Mouse (Mus musculus): ENCODE results near the gene Sugp1. TPM values are rescaled to one million over a fixed set of nuclear protein-coding genes. Genes with fewer than 3 reads are reported as not detected.

Sugp1 gene
- polyA plus RNA-seq, 2 experiments, result 25.4 to 32.6 TPM

DNA sequence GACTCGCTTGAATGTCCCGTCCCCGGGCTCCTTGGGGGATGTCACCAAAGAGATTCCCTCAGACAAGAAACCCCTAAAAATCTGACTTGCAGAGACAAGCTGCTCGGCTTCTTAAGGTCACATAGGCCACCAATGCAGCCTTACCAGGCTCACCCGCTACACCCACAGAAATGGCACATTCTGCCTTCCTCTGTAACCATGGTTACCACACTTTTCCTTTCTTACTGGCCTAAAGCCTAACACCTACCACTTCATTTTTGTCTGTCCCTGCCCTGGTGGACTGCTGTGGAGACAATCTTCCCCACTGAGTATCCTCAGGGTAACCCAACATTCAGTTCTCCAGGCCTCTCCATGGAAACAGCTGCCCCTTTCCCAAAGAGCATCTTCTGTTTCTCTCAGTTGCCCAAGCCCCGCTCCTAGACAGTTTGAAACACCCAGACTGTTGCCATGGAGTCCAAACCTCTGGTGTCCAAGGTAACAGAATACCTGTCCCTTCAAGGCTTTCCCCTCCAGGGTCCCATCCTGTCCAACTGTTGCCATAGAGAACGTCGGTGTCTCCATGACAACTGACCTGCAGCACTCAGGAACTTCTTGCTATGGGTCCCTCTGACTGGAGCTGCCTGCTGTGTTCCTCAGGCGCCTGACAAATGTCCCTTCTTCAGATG is 46.8 kb downstream of the Sugp1 start:
- 61% methylated on average over 9 of the region's 9 CpGs for WGBS
- no peak for ATAC-seq (ENCODE audit: low FRiP score, low read depth)

DNA sequence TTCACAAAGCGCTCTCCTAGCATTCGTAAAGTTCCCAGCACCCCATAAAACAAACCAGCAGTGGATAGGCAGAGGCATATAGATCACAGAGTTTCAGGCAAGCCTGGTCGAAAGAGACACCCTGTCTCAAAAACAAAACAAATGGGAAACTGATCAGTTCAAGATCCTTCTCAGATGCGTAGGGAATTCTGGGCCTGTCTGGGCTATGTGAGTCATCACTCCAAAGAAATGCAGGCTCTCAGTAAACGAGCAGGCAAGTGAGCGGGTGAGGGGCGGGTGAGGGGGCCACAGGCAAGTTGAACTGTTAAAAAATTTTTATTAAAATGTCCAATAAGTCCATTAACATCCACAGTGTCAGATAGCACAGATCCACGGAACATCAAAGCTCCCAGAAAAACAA is 50.2 kb downstream of the Sugp1 start:
- no peak for TF ChIP-seq POLR2A (IDR thresholded peaks at IDR 0.05; ENCODE audit: borderline replicate concordance, extremely low read depth, insufficient read depth, insufficient read length)
- Histone ChIP-seq H3K9me3 (ENCODE audit: control insufficient read depth, low read length) (no peaks in the 10 kb centered on the region), H3K36me3 (ENCODE audit: control insufficient read depth, insufficient read depth, low read length) (no peaks in the 10 kb centered on the region), H3K27ac (replicated peaks; ENCODE audit: low read depth, low read length) (no peak overlapping the region), H3K27me3 (ENCODE audit: control insufficient read depth, insufficient read depth, low read length) (peaks cover 33% of the 10 kb centered on the region), H3K4me2 (replicated peaks; ENCODE audit: low read depth, low read length, severe bottlenecking) (no peak overlapping the region), H3K4me3 (replicated peaks; ENCODE audit: low read length) (no peak overlapping the region), H3K4me1 (ENCODE audit: control insufficient read depth, insufficient read depth, low read length) (no peaks in the 10 kb centered on the region), H3K9ac (ENCODE audit: low read depth, low read length, severe bottlenecking) (no peak overlapping the region)
- WGBS, result 43% methylated on average over 8 of the region's 8 CpGs
- ATAC-seq (ENCODE audit: low FRiP score, low read depth) (no peak), DNase-seq (ENCODE audit: low spot score) (no peak)

More for the DNA sequence above, 46.8 kb downstream of the Sugp1 start:
- TF ChIP-seq POLR2A (IDR thresholded peaks at IDR 0.05; ENCODE audit: borderline replicate concordance, extremely low read depth, insufficient read depth, insufficient read length), result no peak
- Histone ChIP-seq H3K4me3 (replicated peaks; ENCODE audit: low read length) (no peak overlapping the region), H3K4me2 (replicated peaks; ENCODE audit: low read depth, low read length, severe bottlenecking) (no peak overlapping the region), H3K9me3 (ENCODE audit: control insufficient read depth, low read length) (no peaks in the 10 kb centered on the region), H3K36me3 (ENCODE audit: control insufficient read depth, insufficient read depth, low read length) (no peaks in the 10 kb centered on the region), H3K27me3 (ENCODE audit: control insufficient read depth, insufficient read depth, low read length) (peaks cover 66% of the 10 kb centered on the region), H3K27ac (replicated peaks; ENCODE audit: low read depth, low read length) (no peak overlapping the region), H3K9ac (ENCODE audit: low read depth, low read length, severe bottlenecking) (no peak overlapping the region), H3K4me1 (ENCODE audit: control insufficient read depth, insufficient read depth, low read length) (no peaks in the 10 kb centered on the region)
- no peak for DNase-seq (ENCODE audit: low spot score)

GRCm38 (mm10) chr8:70099276-70099675 is 56.7 kb downstream of the Sugp1 start:
- no peak for ATAC-seq (ENCODE audit: low FRiP score, low read depth)
- Histone ChIP-seq H3K36me3 (ENCODE audit: control insufficient read depth, insufficient read depth, low read length) (no peaks in the 10 kb centered on the region), H3K4me1 (ENCODE audit: control insufficient read depth, insufficient read depth, low read length) (no peaks in the 10 kb centered on the region), H3K27me3 (ENCODE audit: control insufficient read depth, insufficient read depth, low read length) (no peaks in the 10 kb centered on the region), H3K9ac (ENCODE audit: low read depth, low read length, severe bottlenecking) (no peak overlapping the region), H3K9me3 (ENCODE audit: control insufficient read depth, low read length) (no peaks in the 10 kb centered on the region), H3K4me2 (replicated peaks; ENCODE audit: low read depth, low read length, severe bottlenecking) (no peak overlapping the region), H3K27ac (replicated peaks; ENCODE audit: low read depth, low read length) (no peak overlapping the region), H3K4me3 (replicated peaks; ENCODE audit: low read length) (no peak overlapping the region)
- no peak for DNase-seq (ENCODE audit: low spot score)
- TF ChIP-seq POLR2A (IDR thresholded peaks at IDR 0.05; ENCODE audit: borderline replicate concordance, extremely low read depth, insufficient read depth, insufficient read length), result no peak
- 75% methylated on average over 8 of the region's 8 CpGs for WGBS

DNA sequence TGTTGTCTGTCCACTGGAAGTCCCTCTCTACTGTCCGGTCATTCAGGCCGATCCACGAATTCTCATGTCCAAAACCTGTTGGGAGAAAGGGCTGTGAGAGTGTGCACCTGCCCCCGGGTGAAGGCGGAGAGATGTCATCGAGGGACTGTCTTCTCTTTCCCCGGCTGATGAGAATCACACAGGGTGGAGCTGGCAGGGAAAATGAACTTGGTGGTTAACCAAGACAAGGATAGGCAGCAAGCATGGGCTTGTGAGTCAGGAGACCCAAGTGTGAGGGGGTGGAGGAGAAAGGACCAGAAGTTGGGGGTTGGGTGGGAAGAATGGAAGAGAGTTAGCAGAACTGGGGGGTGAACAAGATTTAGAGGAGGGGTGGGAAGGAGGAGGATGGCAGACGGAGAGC is 57.6 kb downstream of the Sugp1 start:
- H3K27me3 ChIP-seq (ENCODE audit: control insufficient read depth, insufficient read depth, low read length), result no peaks in the 10 kb centered on the region
- 85% methylated on average over 8 of the region's 8 CpGs for WGBS
- no peaks in the 10 kb centered on the region for H3K4me1 ChIP-seq (ENCODE audit: control insufficient read depth, insufficient read depth, low read length)
- H3K27ac ChIP-seq (replicated peaks; ENCODE audit: low read depth, low read length), result no peak overlapping the region
- TF ChIP-seq POLR2A (IDR thresholded peaks at IDR 0.05; ENCODE audit: borderline replicate concordance, extremely low read depth, insufficient read depth, insufficient read length), result no peak
- H3K36me3 ChIP-seq (ENCODE audit: control insufficient read depth, insufficient read depth, low read length), result no peaks in the 10 kb centered on the region
- no peak for DNase-seq (ENCODE audit: low spot score)
- no peak overlapping the region for H3K4me2 ChIP-seq (replicated peaks; ENCODE audit: low read depth, low read length, severe bottlenecking)
- H3K4me3 ChIP-seq (replicated peaks; ENCODE audit: low read length), result no peak overlapping the region
- no peak for ATAC-seq (ENCODE audit: low FRiP score, low read depth)
- no peaks in the 10 kb centered on the region for H3K9me3 ChIP-seq (ENCODE audit: control insufficient read depth, low read length)
- no peak overlapping the region for H3K9ac ChIP-seq (ENCODE audit: low read depth, low read length, severe bottlenecking)

DNA sequence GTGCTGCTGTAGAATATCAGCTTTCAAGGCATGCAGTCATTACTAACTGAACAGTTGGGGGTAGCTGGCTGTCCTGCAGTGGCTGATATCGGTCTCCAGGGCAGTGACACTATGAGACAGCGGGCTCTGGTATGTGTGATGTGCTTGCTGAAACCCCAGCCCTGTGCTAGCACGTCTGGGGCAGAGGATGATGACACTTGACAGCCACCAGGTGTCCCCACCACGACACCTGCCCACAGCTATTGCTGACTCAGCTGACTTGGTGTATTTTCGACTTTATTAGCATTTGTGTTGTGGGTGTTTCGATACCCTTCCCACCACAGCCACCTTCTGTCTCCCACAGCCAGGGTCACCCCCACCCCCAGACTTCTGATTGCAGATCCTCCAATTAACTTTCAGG is 61.9 kb downstream of the Sugp1 start:
- DNase-seq (ENCODE audit: low spot score) (no peak), ATAC-seq (ENCODE audit: low FRiP score, low read depth) (peak; percentile 53; the same call in 1 of the 2 replicates)
- H3K4me2 ChIP-seq (replicated peaks; ENCODE audit: low read depth, low read length, severe bottlenecking), result no peak overlapping the region
- no peak overlapping the region for H3K27ac ChIP-seq (replicated peaks; ENCODE audit: low read depth, low read length)
- no peak overlapping the region for H3K4me3 ChIP-seq (replicated peaks; ENCODE audit: low read length)
- H3K4me1 ChIP-seq (ENCODE audit: control insufficient read depth, insufficient read depth, low read length), result no peaks in the 10 kb centered on the region
- H3K9me3 ChIP-seq (ENCODE audit: control insufficient read depth, low read length), result no peaks in the 10 kb centered on the region
- H3K27me3 ChIP-seq (ENCODE audit: control insufficient read depth, insufficient read depth, low read length), result no peaks in the 10 kb centered on the region
- H3K36me3 ChIP-seq (ENCODE audit: control insufficient read depth, insufficient read depth, low read length), result no peaks in the 10 kb centered on the region
- H3K9ac ChIP-seq (ENCODE audit: low read depth, low read length, severe bottlenecking), result no peak overlapping the region
- 21% methylated on average over 6 of the region's 6 CpGs for WGBS
- no peak for TF ChIP-seq POLR2A (IDR thresholded peaks at IDR 0.05; ENCODE audit: borderline replicate concordance, extremely low read depth, insufficient read depth, insufficient read length)

All from limb, embryonic 14.5 days (tissue).